Mouse (Mus musculus) gastrocnemius, adult 2 months (tissue): Measurements from ENCODE around the gene Angptl6. TPM values are rescaled to one million over a fixed set of nuclear protein-coding genes. Genes with fewer than 3 reads are reported as not detected.

Experiments used
- DNase-seq: peaks from one replicate; pipeline ENCODE4 v3.0.0; 2022
- H3K27ac ChIP-seq: fragments of 200-600 bp; 2 replicates; pipeline ENCODE4 v1.8.1; 2022; ENCODE audit warnings: mild to moderate bottlenecking
- H3K4me3 ChIP-seq: fragments of 200-600 bp; 2 replicates; pipeline ENCODE4 v1.8.1; 2022; ENCODE audit warnings: mild to moderate bottlenecking, moderate library complexity
- CTCF ChIP-seq: fragments of 200-600 bp; IDR thresholded peaks from 2 replicates; pipeline ENCODE4 v1.8.1; 2022; ENCODE audit warnings: antibody characterized with exemption, mild to moderate bottlenecking, moderate library complexity
- intact Hi-C: fragments of 180-260 bp; cut with DNase I; formaldehyde crosslinking; loops from one replicate; pipeline ENCODE4 v1.15.1; 2025
- total RNA-seq, 2 experiments: library from RNA; stranded (reverse); gene quantifications; 2 replicates each; pipeline ENCODE4 v1.2.3; 2021

Angptl6 gene
- total RNA-seq, 2 experiments from 2014 or later: 5.1 to 7.0 TPM

DNA sequence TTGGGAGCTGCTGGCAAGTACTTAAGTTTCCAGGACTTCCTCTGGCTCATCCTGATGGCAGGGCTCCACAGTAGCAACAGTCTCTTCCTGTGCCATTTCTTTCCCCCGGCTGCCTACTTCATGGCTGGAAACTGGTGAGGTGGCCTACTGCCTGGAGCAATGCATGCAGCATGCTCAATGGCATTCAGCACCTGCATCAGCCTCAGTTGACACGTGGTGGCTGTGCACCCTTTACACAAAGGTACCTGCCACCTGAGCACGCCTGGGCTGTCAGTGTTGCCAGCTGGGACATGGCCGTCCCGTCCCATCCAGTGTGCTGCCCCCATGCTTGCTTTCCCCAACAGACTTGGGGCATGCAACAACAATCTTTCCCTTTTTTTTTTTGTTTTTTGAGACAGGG lies 13.5 kb upstream of the Angptl6 start:
- no peak overlapping the region for H3K27ac ChIP-seq
- no peak for DNase-seq
- intact Hi-C loops: no loop called here
- no peak for TF ChIP-seq CTCF
- H3K4me3 ChIP-seq: no peak overlapping the region

DNA sequence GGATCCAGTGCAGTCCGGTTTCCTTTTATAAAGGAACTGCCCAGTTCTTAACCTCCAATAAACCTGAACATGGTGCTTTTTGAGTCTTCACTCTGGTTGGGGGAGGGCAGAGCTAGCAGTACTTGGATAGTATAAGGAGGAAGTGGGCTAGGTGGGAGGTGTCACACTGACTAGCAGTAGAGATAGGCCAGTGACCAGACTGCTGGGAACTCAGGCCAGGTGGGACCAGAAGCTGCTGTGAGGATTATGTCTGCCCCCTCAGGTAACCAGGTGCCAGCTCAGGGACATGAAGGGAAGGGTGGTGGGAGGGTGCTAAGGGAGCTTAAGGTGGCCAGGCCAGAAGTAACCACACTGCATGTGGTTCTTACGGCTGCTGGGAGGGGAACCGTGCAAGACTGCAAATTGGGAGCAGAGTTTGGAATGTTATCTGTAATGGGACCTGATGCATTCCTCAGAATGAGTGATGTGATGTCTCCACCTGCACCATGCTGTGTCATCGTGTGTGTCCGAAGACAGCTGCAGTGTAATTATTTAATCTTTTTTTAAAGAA lies 12.7 kb upstream of the Angptl6 start:
- intact Hi-C loops: no loop called here
- Histone ChIP-seq H3K4me3 (no peak overlapping the region), H3K27ac (no peak overlapping the region)
- no peak for DNase-seq
- no peak for TF ChIP-seq CTCF

DNA sequence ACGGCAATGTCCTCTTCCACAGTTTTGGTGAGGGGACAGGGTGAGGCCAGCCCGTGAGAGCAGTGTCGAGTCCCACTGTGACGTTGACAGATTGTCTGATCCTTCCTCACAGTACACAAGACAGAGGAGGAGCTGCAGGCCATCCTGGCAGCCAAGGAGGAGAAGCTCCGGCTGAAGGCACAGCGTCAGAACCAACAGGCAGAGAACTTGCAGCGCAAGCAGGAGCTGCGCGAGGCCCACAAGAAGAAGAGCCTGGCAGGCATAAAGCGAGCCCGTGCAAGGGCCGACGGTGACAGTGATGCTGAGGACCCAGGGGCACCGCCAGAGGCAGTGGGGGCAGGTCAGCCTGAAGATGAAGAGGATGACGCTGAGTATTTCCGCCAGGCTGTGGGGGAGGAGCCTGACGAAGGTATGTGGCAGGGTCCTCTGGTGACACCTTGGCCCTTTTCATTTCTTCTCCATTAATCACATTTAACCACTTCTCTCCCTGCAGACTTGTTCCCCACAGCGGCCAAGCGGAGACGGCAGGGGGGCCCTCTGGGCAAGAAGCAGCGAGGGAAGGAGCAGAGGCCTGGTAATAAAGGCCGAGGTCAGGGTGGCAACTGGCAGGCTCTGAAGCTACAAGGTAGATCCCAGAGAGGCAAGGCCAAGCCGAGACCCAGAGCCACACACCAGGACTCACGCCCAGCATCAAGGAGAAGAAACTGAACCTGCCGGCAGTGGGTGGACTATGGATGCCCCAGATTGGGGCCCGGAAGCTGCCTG lies 12.0 kb upstream of the Angptl6 start:
- no peak for TF ChIP-seq CTCF
- Histone ChIP-seq H3K27ac (no peak overlapping the region), H3K4me3 (no peak overlapping the region)
- intact Hi-C loops: no loop called here
- no peak for DNase-seq

DNA sequence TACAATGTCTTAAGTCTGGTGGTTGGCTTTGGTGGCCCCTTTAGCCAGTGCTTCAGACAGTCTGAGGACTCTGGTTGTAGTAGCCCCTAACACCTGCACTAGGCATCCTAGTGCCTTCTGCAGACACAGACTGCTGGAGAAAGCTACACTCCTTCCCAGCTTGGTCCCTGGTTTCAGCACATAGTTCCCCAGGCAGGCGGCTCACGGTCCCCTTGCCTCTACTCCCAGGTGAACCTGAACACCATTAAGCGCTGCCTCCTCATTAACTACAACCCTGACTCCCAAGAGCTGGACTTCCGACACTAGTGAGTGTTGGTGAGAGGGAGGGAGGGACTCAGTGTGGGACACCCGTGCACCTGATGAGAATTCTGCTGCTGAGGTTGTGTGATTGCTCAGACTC lies 10.9 kb upstream of the Angptl6 start:
- intact Hi-C loops: no loop called here
- H3K27ac ChIP-seq: no peak overlapping the region
- no peak overlapping the region for H3K4me3 ChIP-seq
- no peak for TF ChIP-seq CTCF
- no peak for DNase-seq

DNA sequence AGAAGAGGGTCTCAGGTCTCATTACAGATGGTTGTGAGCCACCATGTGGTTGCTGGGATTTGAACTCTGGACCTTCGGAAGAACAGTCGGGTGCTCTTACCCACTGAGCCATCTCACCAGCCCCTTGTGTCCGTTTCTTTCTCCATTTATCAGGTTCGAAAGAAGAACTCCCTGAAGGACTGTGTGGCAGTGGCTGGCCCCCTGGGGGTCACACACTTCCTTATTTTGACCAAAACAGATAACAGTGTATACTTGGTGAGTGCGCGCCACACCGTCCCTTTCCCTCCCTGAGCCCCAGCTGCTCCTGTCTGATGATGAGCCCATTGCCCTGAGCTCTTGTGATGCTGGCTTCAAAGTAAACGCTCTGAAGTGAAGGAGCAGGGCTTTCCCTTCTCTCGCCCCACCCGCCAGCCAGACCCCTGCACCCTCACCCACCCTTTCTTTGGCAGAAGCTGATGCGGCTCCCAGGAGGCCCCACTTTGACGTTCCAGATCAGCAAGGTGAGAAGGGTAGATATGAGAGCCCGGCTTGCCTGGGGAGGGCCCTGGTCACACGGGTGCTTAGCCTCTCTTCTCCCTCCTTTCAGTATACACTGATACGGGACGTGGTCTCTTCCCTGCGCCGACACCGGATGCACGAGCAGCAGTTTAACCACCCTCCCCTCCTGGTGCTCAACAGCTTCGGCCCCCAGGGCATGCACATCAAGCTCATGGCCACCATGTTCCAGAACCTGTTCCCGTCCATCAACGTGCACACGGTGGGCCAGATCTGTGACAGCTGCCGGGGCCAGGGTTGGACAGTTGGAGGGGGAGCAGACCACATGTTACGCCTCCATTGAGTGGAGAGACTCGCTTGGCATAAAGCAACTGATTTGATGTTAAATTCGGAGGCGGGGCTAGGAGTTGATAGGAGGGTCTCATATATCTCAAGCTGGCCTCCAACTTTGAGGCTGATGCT lies 9.9 kb upstream of the Angptl6 start:
- Histone ChIP-seq H3K27ac (no peak overlapping the region), H3K4me3 (peak overlapping the region; percentile 40)
- DNase-seq: no peak
- no peak for TF ChIP-seq CTCF
- intact Hi-C loops: loop anchor here (5.0 kb wide), 1 partner anchor 113 kb away; the partner anchor contains the start of gene Mrpl4

DNA sequence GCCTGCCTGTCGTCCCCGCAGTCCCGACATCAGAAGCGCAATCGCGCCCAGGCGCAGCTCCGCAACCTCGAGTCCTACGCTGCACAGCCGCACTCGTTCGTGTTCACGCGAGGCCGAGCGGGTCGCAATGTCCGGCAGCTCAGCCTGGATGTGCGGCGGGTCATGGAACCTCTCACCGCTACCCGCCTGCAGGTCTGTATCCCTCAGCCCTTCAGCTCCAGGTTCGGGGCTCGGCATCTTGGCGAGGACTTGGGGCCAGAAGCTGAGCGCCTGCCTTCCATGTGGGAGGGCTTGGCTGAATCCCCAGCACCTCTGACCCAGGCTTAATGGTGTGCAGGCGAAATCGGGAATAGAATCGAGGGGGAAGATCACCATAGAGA lies 8.8 kb upstream of the Angptl6 start:
- DNase-seq: no peak
- TF ChIP-seq CTCF: no peak
- Histone ChIP-seq H3K27ac (peak overlapping the region; percentile 99), H3K4me3 (peak overlapping the region; percentile 93)
- intact Hi-C loops: loop anchor here (5.0 kb wide), 1 partner anchor 114 kb away; the partner anchor contains the start of gene Mrpl4

DNA sequence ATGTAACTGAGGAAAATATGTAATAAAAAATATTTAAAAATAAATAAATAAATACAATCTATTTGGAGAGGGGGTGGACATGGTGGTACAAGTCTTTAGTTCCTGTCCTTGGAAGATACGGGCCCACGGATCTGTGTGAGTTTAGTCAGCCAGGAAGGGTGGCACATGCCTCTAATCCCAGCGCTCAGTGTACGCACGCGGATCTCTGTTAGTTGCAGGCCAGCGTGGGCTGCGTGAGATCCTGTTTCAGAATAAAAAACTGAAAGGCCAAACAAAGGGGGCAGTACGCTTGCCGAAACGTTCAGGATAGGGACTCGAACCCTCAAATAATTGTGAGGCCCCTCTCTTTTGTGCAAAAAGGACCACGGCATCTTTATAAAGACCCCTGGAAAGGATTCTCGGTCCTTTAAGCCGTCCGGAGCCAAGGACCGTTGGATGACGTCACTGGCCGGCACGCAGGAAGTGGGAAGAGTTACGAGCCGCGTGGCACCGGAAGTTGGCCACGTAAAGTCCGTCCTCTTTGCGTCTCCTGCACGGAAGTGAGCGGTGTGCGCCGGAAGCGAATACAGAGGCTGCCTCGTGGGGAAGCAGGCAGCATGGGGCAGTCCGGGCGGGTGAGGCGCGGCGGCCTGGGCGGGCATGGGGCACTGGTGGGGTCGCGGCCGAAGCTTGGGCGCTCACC lies 8.3 kb upstream of the Angptl6 start, which contains the start of gene Ppan:
Gene Ppan (plus strand): TSS at position 472 of the 682 bp plus-strand sequence.
- H3K27ac ChIP-seq: peak within 1 kb of the TSS; percentile 99
- peak within 1 kb of the TSS; percentile 93 for H3K4me3 ChIP-seq
- TF ChIP-seq CTCF: peak; percentile 8; the same call in 1 of the 2 replicates
- peak; percentile 97 for DNase-seq
- intact Hi-C loops: loop anchor here (5.0 kb wide), 1 partner anchor 114 kb away; the partner anchor contains the start of gene Mrpl4

DNA sequence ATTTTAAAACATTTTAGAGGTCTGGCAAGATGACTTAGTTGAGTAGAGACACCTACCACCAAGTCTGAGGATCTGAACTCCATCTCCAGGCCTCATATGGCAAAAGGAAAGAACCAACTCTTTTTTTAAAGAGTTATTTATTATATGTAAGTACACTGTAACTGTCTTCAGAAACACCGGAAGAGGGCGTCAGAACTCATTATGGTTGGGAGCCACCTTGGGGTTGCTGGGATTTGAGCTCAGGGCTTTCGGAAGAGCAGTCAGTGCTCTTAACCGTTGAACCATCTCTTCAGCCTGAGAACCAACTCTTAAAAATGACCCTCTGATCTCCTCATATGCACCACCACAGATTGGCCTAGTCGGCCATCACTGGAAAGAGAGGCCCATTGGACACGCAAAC lies 7.7 kb upstream of the Angptl6 start:
- DNase-seq: no peak
- intact Hi-C loops: loop anchor here (5.0 kb wide), 1 partner anchor 115 kb away; the partner anchor contains the start of gene Mrpl4
- Histone ChIP-seq H3K4me3 (peak overlapping the region; percentile 93), H3K27ac (peak overlapping the region; percentile 99)
- no peak for TF ChIP-seq CTCF

DNA sequence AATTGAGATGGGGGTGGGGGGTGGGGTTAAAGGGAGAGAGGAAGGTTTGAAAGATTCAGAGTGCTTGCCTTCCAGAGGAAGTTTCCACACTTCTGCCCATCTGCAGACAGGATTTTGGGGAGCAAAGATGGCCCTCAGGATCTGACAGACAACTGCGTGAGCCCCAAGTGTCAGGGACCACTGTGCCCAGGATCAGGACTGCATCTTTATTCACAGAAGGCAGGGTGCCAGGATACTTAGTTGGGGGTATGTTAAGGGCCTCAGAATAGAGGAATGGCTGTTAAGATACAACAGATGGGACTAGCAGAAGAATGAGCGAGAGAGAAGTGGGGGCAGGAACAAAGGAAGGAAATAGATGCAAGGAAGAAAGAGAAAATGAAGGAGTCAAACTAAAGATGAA lies 7.0 kb upstream of the Angptl6 start:
- no peak for TF ChIP-seq CTCF
- DNase-seq: no peak
- Histone ChIP-seq H3K4me3 (no peak overlapping the region), H3K27ac (peak overlapping the region; percentile 99; the same call in 1 of the 2 replicates)
- intact Hi-C loops: loop anchor here (5.0 kb wide), 1 partner anchor 116 kb away; the partner anchor contains the start of gene Mrpl4

DNA sequence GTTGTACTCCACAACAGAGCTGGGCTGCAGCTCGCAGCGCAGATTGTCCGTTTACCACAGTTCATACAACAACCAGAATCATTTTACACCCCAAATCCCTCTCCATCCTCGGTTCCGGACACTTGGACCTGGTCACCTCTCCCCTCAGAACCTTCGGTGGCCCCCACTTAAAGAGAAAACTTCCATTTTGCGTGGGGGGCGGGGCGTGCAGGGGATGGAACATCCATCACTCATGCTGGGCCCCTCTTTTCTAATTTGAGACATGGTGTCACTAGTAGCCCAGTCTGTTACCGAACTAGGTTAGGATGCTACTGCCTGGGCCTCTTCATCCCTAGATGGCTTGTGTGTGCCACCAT lies 839 bp downstream of the Angptl6 start:
- peak; percentile 54 for DNase-seq
- Histone ChIP-seq H3K27ac (peak overlapping the region; percentile 98), H3K4me3 (peak overlapping the region; percentile 81)
- TF ChIP-seq CTCF: no peak
- intact Hi-C loops: no loop called here

DNA sequence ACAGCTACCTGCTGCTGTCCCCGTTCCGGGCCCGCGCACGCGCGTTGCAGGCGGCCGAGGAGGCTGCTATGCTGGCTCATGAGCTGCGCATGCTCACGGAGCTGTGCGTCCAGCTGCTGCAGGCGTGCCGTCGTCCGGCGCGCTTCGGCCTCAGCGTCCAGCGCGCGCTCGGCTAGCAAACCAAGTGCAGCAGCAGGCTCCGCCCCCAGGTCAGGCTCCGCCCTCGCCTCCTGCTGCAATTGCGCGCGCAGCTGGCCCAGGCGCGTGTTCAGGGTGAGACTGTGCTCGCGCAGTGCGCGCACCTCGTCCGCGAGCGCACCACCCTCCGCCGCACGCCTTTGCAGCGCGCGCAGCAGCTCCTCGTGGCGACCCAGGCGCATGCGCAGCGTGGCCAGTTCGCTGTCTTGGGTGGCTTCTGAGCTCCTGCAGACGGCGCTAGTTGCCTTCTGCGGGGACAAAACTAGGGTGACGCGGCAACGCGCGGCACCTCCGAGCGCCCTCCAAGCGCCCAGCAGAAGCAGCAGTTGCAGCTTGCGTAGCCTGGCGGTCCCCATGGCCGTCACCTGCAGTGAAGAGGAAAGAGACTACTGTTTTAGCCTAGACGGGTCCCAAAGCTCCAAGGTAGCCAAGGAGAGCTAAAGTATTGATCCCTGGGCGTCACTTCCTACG lies 1.4 kb downstream of the Angptl6 start:
- peak; percentile 82 for TF ChIP-seq CTCF
- H3K4me3 ChIP-seq: peak overlapping the region; percentile 81
- intact Hi-C loops: no loop called here
- peak overlapping the region; percentile 98 for H3K27ac ChIP-seq
- DNase-seq: peak; percentile 100
